Mouse (Mus musculus): ENCODE measurements at regions not wholly inside any gene's neighbourhood (a gene's known extent, or its start where the extent isn't known, plus 50 kb on each side); places are given as distances from the start of the nearest gene placed in this dataset.

DNA sequence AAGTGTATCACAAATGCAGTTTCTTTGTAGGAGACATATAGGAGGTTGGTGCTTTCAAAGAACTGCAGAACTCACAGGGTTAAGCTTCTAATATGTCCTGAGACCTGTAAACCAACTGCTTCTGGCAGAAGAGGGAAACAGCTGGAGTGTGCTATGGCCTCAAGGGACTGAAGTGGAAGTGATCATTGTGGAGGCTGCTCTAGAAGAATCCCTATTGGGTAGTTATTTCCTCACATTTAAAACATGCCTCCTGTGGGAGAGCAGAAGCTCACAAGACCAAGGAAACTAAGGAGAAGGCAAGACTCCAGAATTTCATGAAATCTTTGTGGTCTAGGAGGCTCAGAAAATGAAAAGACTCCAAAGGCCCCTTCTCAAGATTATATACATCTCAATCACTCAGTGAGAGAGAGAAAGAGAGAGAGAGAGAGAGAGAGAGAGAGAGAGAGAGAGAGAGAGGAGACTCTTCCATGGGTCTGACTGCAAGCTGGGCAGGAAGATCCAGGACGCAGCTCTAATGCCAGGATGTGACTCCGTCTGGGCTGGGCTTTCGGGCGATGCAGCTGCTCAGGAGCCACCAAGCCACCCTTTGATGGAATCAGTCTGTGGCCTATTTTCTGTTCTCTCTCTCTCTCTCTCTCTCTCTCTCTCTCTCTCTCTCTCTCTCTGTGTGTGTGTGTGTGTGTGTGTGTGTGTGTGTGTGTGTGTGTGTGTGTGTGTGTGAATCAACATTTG lies 93.3 kb downstream of the Pdcl3 start:
- Histone ChIP-seq H3K9ac (ENCODE audit: low read length) (no peak overlapping the region), H3K27ac (ENCODE audit: low read depth, low read length) (no peak overlapping the region)
- 81% methylated on average over 4 of the region's 4 CpGs for WGBS

DNA sequence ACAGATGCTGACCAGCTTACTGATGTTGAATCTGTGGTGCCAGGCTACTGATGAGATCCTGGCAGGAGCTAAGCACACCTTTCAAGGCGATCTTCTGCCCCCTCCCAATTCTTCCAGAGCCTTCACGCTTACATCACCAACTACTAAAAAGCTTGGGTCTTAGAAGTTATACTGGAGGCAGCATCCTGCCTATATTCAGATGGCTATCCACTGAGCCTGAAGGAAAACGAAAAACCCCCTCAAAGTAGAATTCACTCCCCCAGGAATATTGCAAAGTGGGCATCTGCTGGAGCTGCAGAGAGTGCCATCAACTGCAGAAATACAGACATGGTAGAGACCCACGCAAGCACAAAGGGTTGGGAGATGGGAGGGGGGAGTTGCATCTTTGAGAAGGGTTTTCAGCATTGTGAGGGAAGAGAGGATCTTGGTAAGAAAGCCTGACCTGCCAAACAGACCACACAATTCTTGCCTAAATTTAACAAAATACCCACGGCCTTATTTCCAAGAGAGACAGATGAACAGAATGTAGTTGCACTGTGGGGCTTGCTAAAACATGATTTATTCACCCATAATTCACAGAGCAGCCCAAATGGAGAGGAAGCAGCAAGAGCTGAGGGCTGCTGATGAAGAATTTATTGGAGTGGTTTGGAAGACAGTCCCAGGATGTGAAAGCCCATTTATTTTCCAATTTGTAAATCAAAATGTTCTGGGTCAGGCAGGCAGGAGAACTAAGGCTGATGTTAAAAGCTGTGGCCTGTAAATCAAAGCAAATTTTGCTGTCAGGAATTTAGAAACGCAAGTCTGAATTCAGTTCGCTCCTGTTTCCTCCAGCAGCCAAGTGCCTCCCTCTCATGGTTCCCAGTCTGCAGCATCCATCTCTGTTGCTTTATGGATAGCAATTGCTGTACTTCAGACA lies 98.8 kb downstream of the Pdcl3 start:
- no peak for ATAC-seq
- WGBS: 86% methylated on average over 7 of the region's 7 CpGs

More for the DNA sequence above, 93.3 kb downstream of the Pdcl3 start:
- peaks cover 2% of the 10 kb centered on the region; the same call in 1 of the 2 replicates for H3K9me3 ChIP-seq (replicated peaks; ENCODE audit: control insufficient read depth, low read length)
- H3K4me1 ChIP-seq (ENCODE audit: control insufficient read depth, insufficient read depth, low read length): no peaks in the 10 kb centered on the region
- no peaks in the 10 kb centered on the region for H3K27me3 ChIP-seq (replicated peaks; ENCODE audit: control insufficient read depth, insufficient read depth, low read length)
- DNase-seq (ENCODE audit: low spot score) (no peak), ATAC-seq (no peak)
- no peaks in the 10 kb centered on the region for H3K36me3 ChIP-seq (ENCODE audit: control insufficient read depth, insufficient read depth, low read length)
- no peak overlapping the region for H3K4me3 ChIP-seq (ENCODE audit: low read depth, low read length)
- no peak overlapping the region for H3K4me2 ChIP-seq (ENCODE audit: low read length)

DNA sequence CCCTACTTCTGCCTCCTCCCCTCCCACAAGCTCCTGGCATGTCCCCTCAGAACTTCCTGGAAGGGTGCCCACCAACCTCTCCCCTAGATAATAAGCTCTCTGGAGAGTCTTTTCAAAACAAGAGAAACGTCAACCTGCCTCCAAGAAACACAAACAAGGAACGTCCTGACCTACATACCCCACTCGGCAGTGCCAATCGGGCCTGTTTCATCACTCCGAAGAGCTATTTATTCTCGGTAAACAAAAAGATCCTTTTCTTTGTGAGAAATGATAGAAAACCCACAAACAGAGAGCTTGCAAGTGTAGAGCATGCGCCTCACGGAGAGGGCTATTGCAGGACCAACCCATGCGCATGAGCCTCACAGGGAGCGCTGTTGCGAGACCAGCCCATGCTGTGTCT lies 100.9 kb downstream of the Pdcl3 start:
- Histone ChIP-seq H3K27me3 (replicated peaks; ENCODE audit: control insufficient read depth, insufficient read depth, low read length) (no peaks in the 10 kb centered on the region), H3K27ac (ENCODE audit: low read depth, low read length) (no peak overlapping the region), H3K9ac (ENCODE audit: low read length) (no peak overlapping the region), H3K4me1 (ENCODE audit: control insufficient read depth, insufficient read depth, low read length) (no peaks in the 10 kb centered on the region), H3K4me3 (ENCODE audit: low read depth, low read length) (no peak overlapping the region), H3K9me3 (replicated peaks; ENCODE audit: control insufficient read depth, low read length) (no peaks in the 10 kb centered on the region), H3K36me3 (ENCODE audit: control insufficient read depth, insufficient read depth, low read length) (no peaks in the 10 kb centered on the region), H3K4me2 (ENCODE audit: low read length) (no peak overlapping the region)
- DNase-seq (ENCODE audit: low spot score): peak; percentile 51
- no peak for ATAC-seq
- WGBS: 54% methylated on average over 11 of the region's 11 CpGs

More for the DNA sequence above, 98.8 kb downstream of the Pdcl3 start:
- no peak overlapping the region for H3K9ac ChIP-seq (ENCODE audit: low read length)
- H3K27ac ChIP-seq (ENCODE audit: low read depth, low read length): no peak overlapping the region
- no peak overlapping the region for H3K4me3 ChIP-seq (ENCODE audit: low read depth, low read length)
- no peaks in the 10 kb centered on the region for H3K27me3 ChIP-seq (replicated peaks; ENCODE audit: control insufficient read depth, insufficient read depth, low read length)
- H3K36me3 ChIP-seq (ENCODE audit: control insufficient read depth, insufficient read depth, low read length): no peaks in the 10 kb centered on the region
- DNase-seq (ENCODE audit: low spot score): no peak
- H3K4me1 ChIP-seq (ENCODE audit: control insufficient read depth, insufficient read depth, low read length): no peaks in the 10 kb centered on the region
- H3K9me3 ChIP-seq (replicated peaks; ENCODE audit: control insufficient read depth, low read length): no peaks in the 10 kb centered on the region
- H3K4me2 ChIP-seq (ENCODE audit: low read length): no peak overlapping the region

DNA sequence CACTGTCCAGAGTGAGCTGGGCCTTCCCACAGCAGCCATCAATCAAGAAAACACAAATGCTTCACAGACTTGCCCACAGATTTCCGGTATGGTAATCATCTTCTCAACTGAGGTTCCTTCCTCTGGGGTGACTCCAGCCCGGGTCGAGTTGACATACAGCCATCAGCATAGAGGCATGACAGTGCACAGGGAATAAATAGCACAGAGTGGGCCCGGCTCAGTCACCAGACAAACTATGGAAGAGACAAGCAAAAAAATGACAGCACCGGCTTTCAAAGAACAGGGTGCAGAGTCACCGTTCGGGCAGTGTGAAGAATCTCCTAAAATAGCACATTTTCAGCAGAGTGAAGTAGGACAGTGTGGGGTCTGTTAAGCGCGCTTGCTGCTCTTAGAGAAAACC lies 103.7 kb upstream of the Npas2 start:
- no peak for DNase-seq (ENCODE audit: low spot score)
- 89% methylated on average over 9 of the region's 9 CpGs for WGBS

DNA sequence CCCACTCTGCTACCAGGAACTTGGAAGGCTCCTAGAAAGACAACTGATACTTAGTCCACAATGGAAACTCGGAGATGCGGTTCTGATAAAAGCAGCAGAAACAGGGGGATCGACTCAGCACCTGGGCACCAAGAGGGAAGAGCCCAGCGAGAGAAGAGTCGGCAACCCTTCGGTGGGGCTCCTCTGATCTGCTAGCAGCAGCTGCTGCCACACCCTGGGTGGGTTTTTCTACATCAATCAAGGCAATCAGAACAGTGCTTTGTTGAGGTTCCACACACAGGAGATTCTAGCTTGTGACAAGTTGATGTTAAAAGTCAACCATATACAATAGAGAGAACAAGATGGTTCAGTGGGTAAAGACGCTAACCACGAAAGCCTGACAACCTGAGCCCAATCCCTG lies 102.4 kb upstream of the Npas2 start:
- no peak overlapping the region for H3K27ac ChIP-seq (ENCODE audit: low read depth, low read length)
- DNase-seq (ENCODE audit: low spot score) (no peak), ATAC-seq (no peak)
- H3K36me3 ChIP-seq (ENCODE audit: control insufficient read depth, insufficient read depth, low read length): no peaks in the 10 kb centered on the region
- H3K9ac ChIP-seq (ENCODE audit: low read length): no peak overlapping the region
- 90% methylated on average over 8 of the region's 8 CpGs for WGBS
- H3K4me1 ChIP-seq (ENCODE audit: control insufficient read depth, insufficient read depth, low read length): no peaks in the 10 kb centered on the region
- H3K4me3 ChIP-seq (ENCODE audit: low read depth, low read length): no peak overlapping the region
- no peaks in the 10 kb centered on the region for H3K9me3 ChIP-seq (replicated peaks; ENCODE audit: control insufficient read depth, low read length)
- no peaks in the 10 kb centered on the region for H3K27me3 ChIP-seq (replicated peaks; ENCODE audit: control insufficient read depth, insufficient read depth, low read length)
- H3K4me2 ChIP-seq (ENCODE audit: low read length): no peak overlapping the region

More for the DNA sequence above, 103.7 kb upstream of the Npas2 start:
- H3K9ac ChIP-seq (ENCODE audit: low read length): no peak overlapping the region
- H3K36me3 ChIP-seq (ENCODE audit: control insufficient read depth, insufficient read depth, low read length): no peaks in the 10 kb centered on the region
- ATAC-seq: no peak
- no peak overlapping the region for H3K27ac ChIP-seq (ENCODE audit: low read depth, low read length)
- no peaks in the 10 kb centered on the region for H3K4me1 ChIP-seq (ENCODE audit: control insufficient read depth, insufficient read depth, low read length)
- no peaks in the 10 kb centered on the region for H3K9me3 ChIP-seq (replicated peaks; ENCODE audit: control insufficient read depth, low read length)
- no peak overlapping the region for H3K4me3 ChIP-seq (ENCODE audit: low read depth, low read length)
- no peaks in the 10 kb centered on the region for H3K27me3 ChIP-seq (replicated peaks; ENCODE audit: control insufficient read depth, insufficient read depth, low read length)
- no peak overlapping the region for H3K4me2 ChIP-seq (ENCODE audit: low read length)

DNA sequence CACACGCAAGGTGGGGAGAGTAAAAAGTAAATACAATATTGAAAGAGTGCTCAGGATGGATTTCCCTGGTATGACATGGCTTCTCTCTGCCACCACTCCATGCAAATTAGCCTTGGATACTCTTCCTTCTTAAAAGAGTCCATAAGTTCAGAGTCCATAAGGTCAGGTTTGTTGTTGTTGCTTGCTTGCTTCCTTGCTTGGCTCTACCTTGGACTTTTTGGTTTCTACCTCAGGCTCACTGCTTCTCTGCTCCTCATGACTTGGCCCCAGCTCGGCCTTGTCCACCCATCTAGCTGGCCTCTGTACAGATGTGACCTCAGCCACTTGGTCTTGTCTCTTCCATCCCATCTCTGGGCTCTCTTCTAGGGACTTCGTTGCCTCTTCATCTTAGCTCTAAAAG lies 101.9 kb upstream of the Npas2 start:
- Histone ChIP-seq H3K4me2 (ENCODE audit: low read length) (no peak overlapping the region), H3K36me3 (ENCODE audit: control insufficient read depth, insufficient read depth, low read length) (no peaks in the 10 kb centered on the region), H3K27me3 (replicated peaks; ENCODE audit: control insufficient read depth, insufficient read depth, low read length) (no peaks in the 10 kb centered on the region), H3K4me3 (ENCODE audit: low read depth, low read length) (no peak overlapping the region), H3K27ac (ENCODE audit: low read depth, low read length) (no peak overlapping the region), H3K4me1 (ENCODE audit: control insufficient read depth, insufficient read depth, low read length) (no peaks in the 10 kb centered on the region), H3K9me3 (replicated peaks; ENCODE audit: control insufficient read depth, low read length) (no peaks in the 10 kb centered on the region), H3K9ac (ENCODE audit: low read length) (no peak overlapping the region)
- ATAC-seq (no peak), DNase-seq (ENCODE audit: low spot score) (no peak)
- 83% methylated on average over 3 of the region's 3 CpGs for WGBS

DNA sequence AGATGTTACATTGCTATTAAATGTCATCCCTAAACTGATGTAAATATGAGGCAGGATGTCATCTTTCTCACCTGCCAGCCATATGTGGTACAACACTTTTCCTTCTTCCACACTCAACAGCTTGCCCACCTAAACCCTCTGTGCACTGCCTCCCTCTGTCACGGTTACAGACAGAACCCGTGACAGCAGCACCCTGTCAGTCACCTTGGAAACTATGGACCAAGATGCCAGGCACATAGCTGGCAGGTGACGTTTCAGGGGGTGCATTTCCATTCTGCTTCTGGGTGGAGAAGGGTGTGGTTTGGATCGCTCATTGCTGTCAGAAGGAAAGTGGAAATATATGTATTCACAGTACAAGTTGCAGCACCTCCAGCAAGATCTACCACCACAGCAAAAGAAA lies 100.2 kb upstream of the Npas2 start:
- H3K9ac ChIP-seq (ENCODE audit: low read length): no peak overlapping the region
- ATAC-seq (no peak), DNase-seq (ENCODE audit: low spot score) (peak; percentile 7)
- H3K4me3 ChIP-seq (ENCODE audit: low read depth, low read length): no peak overlapping the region
- H3K36me3 ChIP-seq (ENCODE audit: control insufficient read depth, insufficient read depth, low read length): no peaks in the 10 kb centered on the region
- no peak overlapping the region for H3K27ac ChIP-seq (ENCODE audit: low read depth, low read length)
- WGBS: 77% methylated on average over 4 of the region's 4 CpGs
- H3K9me3 ChIP-seq (replicated peaks; ENCODE audit: control insufficient read depth, low read length): no peaks in the 10 kb centered on the region
- H3K4me1 ChIP-seq (ENCODE audit: control insufficient read depth, insufficient read depth, low read length): no peaks in the 10 kb centered on the region
- no peak overlapping the region for H3K4me2 ChIP-seq (ENCODE audit: low read length)
- no peaks in the 10 kb centered on the region for H3K27me3 ChIP-seq (replicated peaks; ENCODE audit: control insufficient read depth, insufficient read depth, low read length)

DNA sequence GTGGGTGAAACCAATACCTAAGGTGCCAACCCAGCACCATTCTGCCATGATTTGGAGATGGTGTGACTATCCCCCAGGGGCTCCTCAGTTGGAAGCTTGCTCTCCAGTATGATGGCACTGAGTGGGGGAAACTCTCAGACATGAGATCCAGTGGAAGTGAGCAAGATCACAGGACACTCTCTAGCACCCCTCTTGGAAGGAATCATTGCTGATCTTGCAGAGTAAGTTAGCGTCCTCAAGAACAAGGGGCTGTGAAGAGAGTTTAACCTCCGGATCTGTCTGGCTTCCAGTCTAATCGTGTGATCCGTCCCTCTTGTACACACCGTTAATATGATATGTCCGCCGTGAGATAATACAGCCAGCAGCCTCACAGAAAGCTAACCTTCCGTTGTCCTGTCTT lies 99.5 kb upstream of the Npas2 start:
- Histone ChIP-seq H3K9me3 (replicated peaks; ENCODE audit: control insufficient read depth, low read length) (no peaks in the 10 kb centered on the region), H3K36me3 (ENCODE audit: control insufficient read depth, insufficient read depth, low read length) (no peaks in the 10 kb centered on the region), H3K4me1 (ENCODE audit: control insufficient read depth, insufficient read depth, low read length) (no peaks in the 10 kb centered on the region), H3K27ac (ENCODE audit: low read depth, low read length) (no peak overlapping the region), H3K4me3 (ENCODE audit: low read depth, low read length) (no peak overlapping the region), H3K9ac (ENCODE audit: low read length) (no peak overlapping the region), H3K27me3 (replicated peaks; ENCODE audit: control insufficient read depth, insufficient read depth, low read length) (no peaks in the 10 kb centered on the region), H3K4me2 (ENCODE audit: low read length) (no peak overlapping the region)
- DNase-seq (ENCODE audit: low spot score) (no peak), ATAC-seq (no peak)
- 92% methylated on average over 8 of the region's 8 CpGs for WGBS

DNA sequence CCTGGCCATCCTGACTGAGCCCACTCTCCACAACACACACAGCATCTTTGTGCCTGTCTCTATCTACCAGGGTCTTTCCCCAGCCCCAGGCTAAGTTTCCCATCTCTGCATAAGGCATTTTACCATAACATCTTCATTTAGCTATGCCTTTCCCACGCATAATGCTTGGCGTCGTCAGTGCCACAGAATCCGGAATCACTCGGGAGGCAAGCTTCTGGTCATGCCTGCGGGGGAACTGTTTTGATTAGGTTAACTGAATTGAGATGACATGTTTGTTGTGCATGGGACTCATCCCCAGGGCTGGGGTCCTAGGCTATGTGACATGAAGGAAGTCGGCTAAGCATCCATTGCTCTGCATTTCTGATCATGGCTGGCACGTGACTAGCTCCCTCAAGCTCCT lies 97.6 kb upstream of the Npas2 start:
- H3K36me3 ChIP-seq (ENCODE audit: control insufficient read depth, insufficient read depth, low read length): no peaks in the 10 kb centered on the region
- H3K4me1 ChIP-seq (ENCODE audit: control insufficient read depth, insufficient read depth, low read length): no peaks in the 10 kb centered on the region
- 94% methylated on average over 8 of the region's 8 CpGs for WGBS
- no peak for DNase-seq (ENCODE audit: low spot score)
- H3K4me3 ChIP-seq (ENCODE audit: low read depth, low read length): no peak overlapping the region
- no peak overlapping the region for H3K27ac ChIP-seq (ENCODE audit: low read depth, low read length)
- no peak overlapping the region for H3K4me2 ChIP-seq (ENCODE audit: low read length)
- no peak for ATAC-seq
- H3K9me3 ChIP-seq (replicated peaks; ENCODE audit: control insufficient read depth, low read length): no peaks in the 10 kb centered on the region
- no peak overlapping the region for H3K9ac ChIP-seq (ENCODE audit: low read length)
- H3K27me3 ChIP-seq (replicated peaks; ENCODE audit: control insufficient read depth, insufficient read depth, low read length): no peaks in the 10 kb centered on the region
